Mouse (Mus musculus) kidney, adult 2 months (tissue): ENCODE data around the gene Mbnl3. TPM values are rescaled to one million over a fixed set of nuclear protein-coding genes. Genes with fewer than 3 reads are reported as not detected.

Experiments
- DNase-seq: peaks from one replicate; pipeline ENCODE4 v3.0.0; 2021
- H3K27ac ChIP-seq: fragments of 200-500 bp; 2 replicates; pipeline ENCODE4 v1.5.1; 2012; ENCODE audit warnings: low read depth, low read length, control low read depth, inconsistent platforms; ENCODE audit not compliant: insufficient read depth
- H3K27me3 ChIP-seq: fragments of 200-500 bp; replicated peaks from 2 replicates; pipeline ENCODE4 v1.6.1; 2012; ENCODE audit warnings: mild to moderate bottlenecking, moderate library complexity, low read length, inconsistent platforms; ENCODE audit not compliant: control insufficient read depth, insufficient read depth
- H3K36me3 ChIP-seq: fragments of 200-500 bp; 2 replicates; pipeline ENCODE4 v1.6.1; 2012; ENCODE audit warnings: mild to moderate bottlenecking, moderate library complexity, low read length, inconsistent platforms; ENCODE audit not compliant: control insufficient read depth, insufficient read depth
- H3K4me1 ChIP-seq: fragments of 200-500 bp; 2 replicates; pipeline ENCODE4 v1.6.1; 2011; ENCODE audit warnings: low read length; ENCODE audit not compliant: control insufficient read depth, insufficient read depth
- H3K4me3 ChIP-seq: fragments of 200-500 bp; 2 replicates; pipeline ENCODE4 v1.5.1; 2011; ENCODE audit warnings: mild to moderate bottlenecking, low read depth, low read length, control low read depth; ENCODE audit not compliant: insufficient read depth
- CTCF ChIP-seq: fragments of 200-500 bp; conservative IDR thresholded peaks from 2 replicates; pipeline ENCODE4 v1.5.1; 2011; ENCODE audit warnings: low read depth, mild to moderate bottlenecking, control low read depth, low read length, moderate library complexity, mixed read lengths; ENCODE audit not compliant: insufficient read depth, insufficient read length
- POLR2A ChIP-seq: fragments of 200-500 bp; IDR thresholded peaks from one replicate; pipeline ENCODE4 v1.6.1; 2011; ENCODE audit warnings: low read depth, low read length, control low read depth
- WGBS: fragments of 180-500 bp; shearing (Covaris S2); methylation state at CpG from one replicate; pipeline ENCODE4 v1.1.7; 2018; 5-methylcytosine and 5-hydroxymethylcytosine counted together
- polyA plus RNA-seq: library from polyadenylated mRNA; depleted of rRNA; stranded (reverse); fragments of >200 nt; gene quantifications from 2 replicates; pipeline ENCODE4 v1.2.3, GENCODE M21; 2012

The Mbnl3 gene
- polyA plus RNA-seq, 1 experiment = 0.86 TPM

GRCm38 (mm10) chrX:51170404-51170803 is 35.9 kb downstream of the Mbnl3 start:
- H3K4me3 ChIP-seq = no peak overlapping the region
- TF ChIP-seq CTCF (no peak), POLR2A (no peak)
- WGBS = 97% methylated on average over 1 of the region's 1 CpGs
- DNase-seq = no peak
- no peak overlapping the region for H3K27ac ChIP-seq
- H3K36me3 ChIP-seq = no peaks in the 10 kb centered on the region
- H3K4me1 ChIP-seq = no peaks in the 10 kb centered on the region
- no peaks in the 10 kb centered on the region for H3K27me3 ChIP-seq

GRCm38 (mm10) chrX:51169476-51170045 is 36.8 kb downstream of the Mbnl3 start:
- no peaks in the 10 kb centered on the region for H3K27me3 ChIP-seq
- H3K4me1 ChIP-seq = no peaks in the 10 kb centered on the region
- H3K27ac ChIP-seq = no peak overlapping the region
- DNase-seq = no peak
- 56% methylated on average over 5 of the region's 5 CpGs for WGBS
- no peaks in the 10 kb centered on the region for H3K36me3 ChIP-seq
- no peak for TF ChIP-seq POLR2A
- TF ChIP-seq CTCF = no peak
- no peak overlapping the region for H3K4me3 ChIP-seq

- TF ChIP-seq CTCF (no peak), POLR2A (no peak)
- no peaks in the 10 kb centered on the region for H3K36me3 ChIP-seq
- no peaks in the 10 kb centered on the region for H3K4me1 ChIP-seq
- WGBS = 89% methylated on average over 3 of the region's 3 CpGs
- no peaks in the 10 kb centered on the region for H3K27me3 ChIP-seq
- no peak overlapping the region for H3K27ac ChIP-seq
- H3K4me3 ChIP-seq = no peak overlapping the region
- no peak for DNase-seq
Measured at GRCm38 (mm10) chrX:51167976-51168375, 38.4 kb downstream of the Mbnl3 start.

- no peak for TF ChIP-seq CTCF
- Histone ChIP-seq H3K4me3 (no peak overlapping the region), H3K4me1 (no peaks in the 10 kb centered on the region), H3K27ac (no peak overlapping the region), H3K27me3 (no peaks in the 10 kb centered on the region), H3K36me3 (no peaks in the 10 kb centered on the region)
- no peak for DNase-seq
- 77% methylated on average over 5 of the region's 5 CpGs for WGBS
Measured at GRCm38 (mm10) chrX:51164766-51165165, 41.6 kb downstream of the Mbnl3 start.

GRCm38 (mm10) chrX:51148436-51148835 is 57.9 kb downstream of the Mbnl3 start:
- no peak for TF ChIP-seq CTCF
- TF ChIP-seq POLR2A = no peak
- no peak for DNase-seq
- no peak overlapping the region for H3K27ac ChIP-seq
- H3K27me3 ChIP-seq = no peaks in the 10 kb centered on the region
- WGBS = 70% methylated on average over 4 of the region's 4 CpGs
- H3K4me3 ChIP-seq = no peak overlapping the region
- H3K36me3 ChIP-seq = no peaks in the 10 kb centered on the region
- H3K4me1 ChIP-seq = no peaks in the 10 kb centered on the region

GRCm38 (mm10) chrX:51146351-51146750 is 60.0 kb downstream of the Mbnl3 start:
- H3K27me3 ChIP-seq = no peaks in the 10 kb centered on the region
- H3K27ac ChIP-seq = no peak overlapping the region
- H3K4me3 ChIP-seq = no peak overlapping the region
- WGBS = 13% methylated on average over 4 of the region's 4 CpGs
- no peaks in the 10 kb centered on the region for H3K36me3 ChIP-seq
- DNase-seq = peak; percentile 44
- no peak for TF ChIP-seq POLR2A
- TF ChIP-seq CTCF = peak; percentile 22; the same call in 1 of the 2 replicates
- no peaks in the 10 kb centered on the region for H3K4me1 ChIP-seq

- Histone ChIP-seq H3K27ac (no peak overlapping the region), H3K36me3 (no peaks in the 10 kb centered on the region), H3K27me3 (no peaks in the 10 kb centered on the region), H3K4me1 (no peaks in the 10 kb centered on the region), H3K4me3 (no peak overlapping the region)
- no peak for DNase-seq
- TF ChIP-seq POLR2A (no peak), CTCF (no peak)
- WGBS = 56% methylated on average over 3 of the region's 3 CpGs
Measured at GRCm38 (mm10) chrX:51140055-51140454, 66.3 kb downstream of the Mbnl3 start.

GRCm38 (mm10) chrX:51131325-51131724 is 75.0 kb downstream of the Mbnl3 start:
- no peak overlapping the region for H3K4me3 ChIP-seq
- H3K36me3 ChIP-seq = no peaks in the 10 kb centered on the region
- 92% methylated on average over 3 of the region's 3 CpGs for WGBS
- no peaks in the 10 kb centered on the region for H3K4me1 ChIP-seq
- H3K27ac ChIP-seq = no peak overlapping the region
- DNase-seq = no peak
- TF ChIP-seq CTCF (no peak), POLR2A (no peak)
- H3K27me3 ChIP-seq = no peaks in the 10 kb centered on the region
